9 mouse cellular contexts compared by ENCODE assay signal in the genomic region with DNA sequence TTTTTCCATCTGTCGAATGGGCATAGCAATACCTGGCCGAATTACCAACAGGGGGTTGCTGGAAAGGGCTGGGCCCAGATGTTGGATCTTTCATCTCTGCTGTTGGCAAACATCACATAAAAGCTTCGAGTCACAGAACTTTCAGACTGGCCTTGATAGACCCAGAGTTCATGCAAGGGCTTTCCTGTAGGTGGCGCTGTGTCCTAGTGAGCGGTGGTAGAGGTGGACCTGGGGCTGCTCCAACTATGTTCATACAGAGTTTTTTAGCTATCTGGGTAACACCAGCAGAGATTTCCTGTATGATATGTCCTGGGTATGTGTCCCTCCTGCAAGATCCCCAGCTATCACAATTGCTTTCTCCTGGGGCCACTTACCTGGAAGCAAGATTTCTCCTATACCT. TPM values are rescaled to one million over a fixed set of nuclear protein-coding genes. Genes with fewer than 3 reads are reported as not detected.
DNase-seq lines count a peak whose midpoint lies in the region; ATAC-seq and TF ChIP-seq lines count a peak whose summit lies in the region.
"Had no signal": no experiment of that assay in that cellular context is flagged by ENCODE, and none has a peak within 500 bp of the region (broad histone marks: within the 10 kb centered on the region; RNA-seq: fewer than 3 reads in every experiment).

No protein-coding gene starts in this region.

- H3K4me2 ChIP-seq in forebrain, postnatal 0 days (ENCODE audit: low read depth), result no peak overlapping the region
- H3K4me2 ChIP-seq in lung, embryonic 14.5 days, result no peak overlapping the region
- H3K4me2 ChIP-seq: limb, embryonic 15.5 days had no signal

- 14% methylated on average over 5 of the region's 5 CpGs for WGBS in forebrain, postnatal 0 days
- 8% methylated on average over 5 of the region's 5 CpGs for WGBS in large intestine, adult 2 months
- 15% methylated on average over 5 of the region's 5 CpGs for whole genome bisulfite sequencing in lung, embryonic 14.5 days

- DNase-seq in 3T3-L1 (ENCODE audit: low read depth, low spot score), result peak; percentile 81
- peak; percentile 16 to 30 for DNase-seq in CD8-positive naive resting alpha-beta T cell, adult 2 months (ENCODE audit: low read depth in 2 of 2, low spot score in 2 of 2)
- DNase-seq in c-Kit-positive CD71-negative TER-119-negative erythroid progenitor cells, embryonic 14.5 days (ENCODE audit: low read depth), result peak; percentile 58
- DNase-seq in forebrain, postnatal 0 days, result peak; percentile 85
- DNase-seq in large intestine, adult 2 months (ENCODE audit: low read depth, low spot score), result peak; percentile 11
- peak; percentile 69 for DNase-seq in lung, embryonic 14.5 days
- peak; percentile 85 for DNase-seq in right cerebral cortex, postnatal 14 days
- DNase-seq in yolk sac, embryonic 10.5 days (ENCODE audit: low spot score), result no peak

- H3K9ac ChIP-seq in forebrain, postnatal 0 days, result no peak overlapping the region
- no peak overlapping the region for H3K9ac ChIP-seq in lung, embryonic 14.5 days
- H3K9ac ChIP-seq: limb, embryonic 15.5 days had no signal

- TF ChIP-seq CTCF in forebrain, postnatal 0 days (IDR thresholded peaks at IDR 0.05; ENCODE audit: low read depth), result peak; percentile 91
- TF ChIP-seq CTCF in lung, embryonic 14.5 days (IDR thresholded peaks at IDR 0.05; ENCODE audit: low read depth), result peak; percentile 71

- ATAC-seq in forebrain, postnatal 0 days, result peak; percentile 77
- ATAC-seq in lung, embryonic 14.5 days (ENCODE audit: insufficient read depth), result no peak

- H3K4me1 ChIP-seq in forebrain, postnatal 0 days (ENCODE audit: insufficient read depth), result no peaks in the 10 kb centered on the region
- H3K4me1 ChIP-seq in lung, embryonic 14.5 days (ENCODE audit: insufficient read depth), result no peaks in the 10 kb centered on the region
- H3K4me1 ChIP-seq: limb, embryonic 15.5 days had no signal

- no peak overlapping the region for H3K27ac ChIP-seq in forebrain, postnatal 0 days (ENCODE audit: low read depth, low read length)
- no peak overlapping the region for H3K27ac ChIP-seq in lung, embryonic 14.5 days (ENCODE audit: low read depth)
- H3K27ac ChIP-seq: limb, embryonic 15.5 days had no signal

- H3K27me3 ChIP-seq in forebrain, postnatal 0 days (ENCODE audit: insufficient read depth, low read length), result no peaks in the 10 kb centered on the region
- no peaks in the 10 kb centered on the region for H3K27me3 ChIP-seq in lung, embryonic 14.5 days (ENCODE audit: insufficient read depth, low read length)
- H3K27me3 ChIP-seq: limb, embryonic 15.5 days had no signal

- no peaks in the 10 kb centered on the region for H3K9me3 ChIP-seq in forebrain, postnatal 0 days (ENCODE audit: low read length)
- no peaks in the 10 kb centered on the region for H3K9me3 ChIP-seq in lung, embryonic 14.5 days (ENCODE audit: low read depth, low read length)
- H3K9me3 ChIP-seq: limb, embryonic 15.5 days had no signal

- no peaks in the 10 kb centered on the region for H3K36me3 ChIP-seq in forebrain, postnatal 0 days (ENCODE audit: insufficient read depth)
- no peaks in the 10 kb centered on the region for H3K36me3 ChIP-seq in lung, embryonic 14.5 days (ENCODE audit: insufficient read depth)
- H3K36me3 ChIP-seq: limb, embryonic 15.5 days had no signal

- H3K4me3 ChIP-seq in forebrain, postnatal 0 days (ENCODE audit: low read depth, low read length), result no peak overlapping the region
- no peak overlapping the region for H3K4me3 ChIP-seq in lung, embryonic 14.5 days (ENCODE audit: low read depth, low read length)
- H3K4me3 ChIP-seq: limb, embryonic 15.5 days had no signal

RNA-seq across cellular contexts. Expression of gene Arf2, which starts 30.8 kb away (rescaled TPM):
- total RNA-seq in forebrain, postnatal 0 days (2014; rRNA removed), result 202 and 208 TPM in 2 replicates
- 228 and 234 TPM in 2 replicates for polyA plus RNA-seq in forebrain, postnatal 0 days (2015; fragmentation: Nextera tagmentation; extraction: Ambion mirVana)
- polyA plus RNA-seq in large intestine, adult 2 months (2012; rRNA removed), result 7.9 and 8.6 TPM in 2 replicates
- 66.5 and 70.4 TPM in 2 replicates for polyA plus RNA-seq in lung, embryonic 14.5 days (2014; fragmentation: Nextera tagmentation; extraction: Ambion mirVana)

RNA-seq across cellular contexts. Expression of gene Nsf, which starts 43.5 kb away (rescaled TPM):
- total RNA-seq in forebrain, postnatal 0 days (2014; rRNA removed), result 106 and 134 TPM in 2 replicates
- polyA plus RNA-seq in forebrain, postnatal 0 days (2015; fragmentation: Nextera tagmentation; extraction: Ambion mirVana), result 121 and 184 TPM in 2 replicates
- polyA plus RNA-seq in large intestine, adult 2 months (2012; rRNA removed), result 26.2 and 31.3 TPM in 2 replicates
- polyA plus RNA-seq in lung, embryonic 14.5 days (2014; fragmentation: Nextera tagmentation; extraction: Ambion mirVana), result 44.3 and 50.1 TPM in 2 replicates
